ENCODE assay signal across 13 mouse cellular contexts in the genomic region with DNA sequence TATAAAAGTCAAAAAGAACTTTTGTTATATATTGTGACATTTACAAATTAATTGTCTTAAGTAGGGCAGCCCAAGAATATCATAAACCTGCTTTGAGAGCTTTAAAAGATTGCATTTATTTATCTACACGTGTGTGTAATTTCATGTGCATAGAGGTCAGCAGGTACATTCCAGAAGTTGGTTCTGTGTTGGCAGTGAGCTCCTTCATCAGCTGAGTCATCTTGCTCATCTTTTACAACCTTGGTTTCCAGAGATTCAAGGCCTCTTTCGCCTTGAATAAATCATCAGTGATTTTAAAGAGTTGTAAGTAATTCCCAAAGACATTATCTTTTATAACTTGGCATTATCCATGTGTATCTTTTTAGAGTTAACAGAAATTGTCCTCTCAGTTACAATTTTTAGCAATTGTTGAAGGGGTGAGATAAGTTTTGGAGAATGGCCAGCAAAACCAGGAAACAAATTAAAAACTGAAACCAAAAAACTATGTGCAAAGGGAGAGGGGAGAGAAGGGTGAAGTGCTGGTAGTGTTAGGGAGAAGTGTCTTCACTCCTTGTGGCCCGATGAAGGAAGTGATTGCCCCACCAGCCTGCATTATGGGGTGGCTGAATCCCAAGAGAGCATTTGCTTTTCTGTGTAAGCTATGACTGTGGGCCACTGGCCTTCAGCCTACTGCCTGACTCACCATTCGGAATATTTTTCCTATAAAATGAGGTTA. TPM values are rescaled to one million over a fixed set of nuclear protein-coding genes. Genes with fewer than 3 reads are reported as not detected.
DNase-seq lines count a peak whose midpoint lies in the region; ATAC-seq lines count a peak whose summit lies in the region.
"Had no signal": no experiment of that assay in that cellular context is flagged by ENCODE, and none has a peak within 500 bp of the region (broad histone marks: within the 10 kb centered on the region; RNA-seq: fewer than 3 reads in every experiment).

No protein-coding gene starts in this region.

- H3K9me3 ChIP-seq in heart, embryonic 13.5 days, result no peaks in the 10 kb centered on the region
- no peaks in the 10 kb centered on the region for H3K9me3 ChIP-seq in forebrain, embryonic 14.5 days (replicated peaks; ENCODE audit: control insufficient read depth, low read length)

- no peaks in the 10 kb centered on the region for H3K36me3 ChIP-seq in heart, embryonic 13.5 days
- no peaks in the 10 kb centered on the region for H3K36me3 ChIP-seq in forebrain, embryonic 14.5 days (ENCODE audit: control insufficient read depth, insufficient read depth, low read length)

- H3K9ac ChIP-seq in heart, embryonic 13.5 days, result no peak overlapping the region
- H3K9ac ChIP-seq in forebrain, embryonic 14.5 days (ENCODE audit: low read length), result no peak overlapping the region
- H3K9ac ChIP-seq: forebrain, postnatal 0 days had no signal

- WGBS in heart, embryonic 13.5 days, result 75% methylated on average over 4 of the region's 4 CpGs
- 89% methylated on average over 4 of the region's 4 CpGs for WGBS in forebrain, embryonic 14.5 days

- DNase-seq in heart, postnatal 4 days, result no peak
- peak; percentile 18 to 27 for DNase-seq in urinary bladder, postnatal 36 days (ENCODE audit: low spot score in 2 of 2)
- no peak for DNase-seq in urinary bladder, postnatal 4 days (ENCODE audit: low spot score in 2 of 2)
- peak; percentile 42 to 47 for DNase-seq in heart, postnatal 10 days
- DNase-seq in forebrain, embryonic 14.5 days (ENCODE audit: low spot score), result no peak
- DNase-seq in right cerebral cortex, postnatal 14 days, result no peak
- DNase-seq in left cerebral cortex, postnatal 36 days (ENCODE audit: low spot score in 2 of 2), result no peak
- DNase-seq: cerebellum, adult 8-10 months; right cerebral cortex, adult 18-20 months had no signal

- peaks cover 78% of the 10 kb centered on the region for H3K4me1 ChIP-seq in heart, embryonic 13.5 days
- peaks cover 6% of the 10 kb centered on the region; the same call in 1 of the 2 replicates for H3K4me1 ChIP-seq in forebrain, embryonic 14.5 days (ENCODE audit: control insufficient read depth, insufficient read depth, low read length)

- H3K4me3 ChIP-seq in heart, embryonic 13.5 days, result no peak overlapping the region
- no peak overlapping the region for H3K4me3 ChIP-seq in forebrain, embryonic 14.5 days (ENCODE audit: low read depth, low read length)
- H3K4me3 ChIP-seq: layer of hippocampus, adult 2 months had no signal

- intact Hi-C loops in heart, postnatal 10 days (cut with DNase I), result no loop called here
- intact Hi-C loops in left cerebral cortex, postnatal 36 days (cut with DNase I), result loop anchor here (5.0 kb wide), 1 partner anchor 42 kb away; a partner anchor contains a TSS

- ATAC-seq in heart, embryonic 13.5 days (ENCODE audit: extremely low read depth, insufficient number of reproducible peaks, low FRiP score, low TSS enrichment), result no peak
- no peak for ATAC-seq in forebrain, embryonic 14.5 days

- H3K27ac ChIP-seq in heart, embryonic 13.5 days (replicated peaks), result 0 out of 2 replicates have a peak overlapping the region, but pooled peaks have one; percentile 3
- no peak overlapping the region for H3K27ac ChIP-seq in forebrain, embryonic 14.5 days (ENCODE audit: low read depth, low read length)
- H3K27ac ChIP-seq: layer of hippocampus, adult 2 months; macrophage had no signal

- no peaks in the 10 kb centered on the region for H3K27me3 ChIP-seq in heart, embryonic 13.5 days (replicated peaks)
- peaks cover 60% of the 10 kb centered on the region for H3K27me3 ChIP-seq in forebrain, embryonic 14.5 days (replicated peaks; ENCODE audit: control insufficient read depth, insufficient read depth, low read length)

- H3K4me2 ChIP-seq in heart, embryonic 13.5 days, result no peak overlapping the region
- no peak overlapping the region for H3K4me2 ChIP-seq in forebrain, embryonic 14.5 days (ENCODE audit: low read length)

RNA-seq across cellular contexts. Expression of a gene that starts 41.4 kb away (rescaled TPM):
- polyA plus RNA-seq in heart, embryonic 13.5 days (2015; fragmentation: Nextera tagmentation; extraction: Ambion mirVana), result 9.9 and 10.8 TPM in 2 replicates
- total RNA-seq in heart, postnatal 4 days (2021), result 10 to 100 TPM; 44.6 to 49.1 TPM
- 10 to 100 TPM; 34.3 to 36.6 TPM for total RNA-seq in heart, postnatal 10 days (2021)
- 4.5 and 4.7 TPM in 2 replicates for polyA plus RNA-seq in forebrain, embryonic 14.5 days (2014; fragmentation: Nextera tagmentation; extraction: Ambion mirVana)
- 10 to 100 TPM; 23.7 to 26.2 TPM for total RNA-seq in left cerebral cortex, postnatal 36 days (2021)

RNA-seq across cellular contexts. Expression of a gene that starts 58.8 kb away (rescaled TPM):
- 25.2 and 27.2 TPM in 2 replicates for polyA plus RNA-seq in heart, embryonic 13.5 days (2015; fragmentation: Nextera tagmentation; extraction: Ambion mirVana)
- 10 to 100 TPM; 25.8 to 27.3 TPM for total RNA-seq in heart, postnatal 4 days (2021)
- total RNA-seq in heart, postnatal 10 days (2021), result 10 to 100 TPM; 12.4 to 14.0 TPM
- 35.8 and 39.2 TPM in 2 replicates for polyA plus RNA-seq in forebrain, embryonic 14.5 days (2014; fragmentation: Nextera tagmentation; extraction: Ambion mirVana)
- total RNA-seq in left cerebral cortex, postnatal 36 days (2021), result 10 to 100 TPM; 12.1 to 14.4 TPM

Comparison
In these comparisons a context has a peak if more than half of its experiments do, and no peak if none do; other contexts are left out.
1. DNase-seq: peak in urinary bladder, postnatal 36 days (2 of 2) and heart, postnatal 10 days (2 of 2); none in heart, postnatal 4 days (single experiment), urinary bladder, postnatal 4 days (0 of 2), forebrain, embryonic 14.5 days (single experiment), right cerebral cortex, postnatal 14 days (single experiment) and left cerebral cortex, postnatal 36 days (0 of 2).